Mouse (Mus musculus) mesoderm, embryonic 11.5 days (tissue): ENCODE measurements around the gene Ero1l.

Source experiments
- DNase-seq: peaks from one replicate; pipeline ENCODE4 v3.0.0-alpha.2; 2012; ENCODE audit warnings: low read depth, low spot score

Gene Ero1l

DNA sequence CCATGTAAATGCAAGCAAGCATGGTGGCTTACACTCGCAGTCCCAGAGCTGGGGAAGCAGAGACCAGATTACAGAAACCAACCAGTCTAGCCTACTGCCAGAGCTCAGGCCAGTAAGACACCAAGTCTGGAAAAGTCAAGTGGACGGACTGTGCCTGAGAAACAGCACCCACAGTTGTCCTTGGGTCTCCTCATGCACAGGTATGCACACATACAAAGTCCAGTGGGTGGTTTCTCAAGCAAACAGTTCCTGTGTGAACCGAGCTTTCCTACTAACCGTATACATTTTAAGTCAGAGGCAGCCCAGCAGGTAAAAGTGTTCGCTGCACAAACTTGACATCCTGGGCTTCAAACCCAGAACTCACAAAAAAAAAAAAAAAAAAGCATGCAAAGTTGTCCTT lies 12.7 kb downstream of the Ero1l start:
- DNase-seq = no peak

GRCm38 (mm10) chr14:45304389-45304788 lies 14.2 kb downstream of the Ero1l start:
- DNase-seq = no peak

GRCm38 (mm10) chr14:45303939-45304338 lies 14.6 kb downstream of the Ero1l start:
- no peak for DNase-seq

DNA sequence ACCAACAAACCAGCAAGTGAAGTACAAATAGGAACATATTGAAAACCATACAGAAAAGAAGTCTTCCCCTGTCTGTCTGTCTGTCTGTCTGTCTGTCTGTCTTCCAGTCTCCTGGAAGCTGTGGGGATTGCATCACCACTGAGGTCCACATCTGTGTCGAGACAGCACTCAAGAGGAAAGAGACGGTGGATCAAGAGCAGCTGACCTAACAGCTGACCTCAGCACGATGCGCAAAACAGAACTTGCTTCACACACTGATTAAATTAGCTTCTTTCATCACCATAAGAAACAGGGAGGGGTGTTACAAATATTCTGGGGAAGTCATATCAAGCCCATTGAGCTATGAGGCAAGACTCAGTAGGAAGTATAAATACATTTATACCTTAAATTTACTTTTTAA lies 27.0 kb downstream of the Ero1l start:
- DNase-seq = no peak

DNA sequence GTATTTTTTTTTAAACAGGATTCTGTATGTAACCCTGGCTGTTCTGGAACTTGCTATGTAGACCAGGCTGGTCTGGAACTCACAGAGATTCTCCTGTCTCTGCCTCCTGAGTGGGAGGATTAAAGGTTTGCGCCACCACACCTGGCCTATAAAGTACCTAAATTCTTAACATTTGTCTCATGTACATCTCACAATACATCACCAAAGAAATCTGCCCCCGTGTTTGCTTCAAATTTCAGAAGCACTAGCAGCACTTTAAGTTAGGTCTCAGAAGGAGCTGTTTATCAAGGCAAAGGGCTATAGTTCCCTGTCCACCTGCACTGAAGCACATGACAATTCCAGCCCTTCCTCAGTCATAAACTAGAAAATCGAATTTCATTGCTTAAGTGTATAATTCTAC lies 36.5 kb downstream of the Ero1l start:
- no peak for DNase-seq

DNA sequence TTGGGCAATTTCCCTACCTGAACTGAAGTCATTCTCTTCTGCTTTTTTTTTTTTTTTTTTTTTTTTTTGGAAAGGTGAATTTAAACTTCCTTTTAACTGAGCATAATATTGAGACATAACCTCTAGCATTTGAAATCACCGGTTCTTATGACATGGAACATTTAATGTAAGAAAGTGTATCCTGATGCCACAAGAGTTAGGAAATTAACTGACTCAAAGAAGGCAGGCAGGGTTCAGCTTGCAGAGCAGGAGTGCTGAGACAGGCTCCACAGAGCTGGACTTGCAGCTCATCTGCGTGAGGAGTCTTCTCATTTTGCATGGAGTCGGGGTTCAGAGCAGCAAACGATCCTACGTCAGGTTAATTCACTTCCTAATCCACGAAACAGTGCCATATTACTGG lies 42.8 kb downstream of the Ero1l start:
- no peak for DNase-seq

DNA sequence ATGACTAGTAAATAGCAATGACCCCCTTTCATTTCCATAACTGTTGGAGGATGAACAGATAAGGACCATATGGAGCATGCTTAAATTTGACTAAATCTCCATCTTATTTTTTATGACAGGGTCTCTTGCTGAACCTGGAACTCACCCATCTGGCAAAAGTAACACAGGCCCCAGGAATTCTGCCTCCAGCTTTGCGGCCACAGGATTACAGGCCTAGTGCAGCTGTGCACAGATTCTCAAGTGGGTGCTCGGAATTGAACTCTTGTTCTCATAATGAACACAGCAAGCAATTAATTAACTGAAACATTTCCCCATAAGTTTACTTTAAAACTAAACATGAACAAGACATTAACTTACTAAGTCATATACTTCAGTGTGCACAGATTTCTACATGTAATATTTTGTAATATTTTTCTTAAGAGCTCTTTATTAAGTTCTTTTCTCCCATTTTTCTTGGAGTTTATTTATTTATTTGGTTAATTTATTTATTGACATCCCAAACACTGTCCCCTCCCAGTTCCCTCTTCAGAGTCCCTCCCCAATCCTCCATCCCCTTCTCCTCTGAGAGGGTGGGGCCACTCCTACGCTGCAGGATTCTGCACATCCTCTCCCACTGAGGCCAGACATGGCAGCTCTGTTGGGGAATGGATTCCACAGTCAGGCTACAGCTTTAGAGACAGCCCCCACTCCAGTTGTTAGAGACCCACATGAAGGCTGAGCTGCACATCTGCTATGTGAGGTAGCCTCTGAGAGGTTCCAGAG lies 54.6 kb downstream of the Ero1l start:
- DNase-seq = no peak

- no peak for DNase-seq
These were observed 67.0 kb downstream of the Ero1l start for GRCm38 (mm10) chr14:45251548-45252076.

GRCm38 (mm10) chr14:45241613-45242012 lies 77.0 kb downstream of the Ero1l start:
- DNase-seq = peak; percentile 4

- DNase-seq = no peak
These were observed 79.5 kb downstream of the Ero1l start for GRCm38 (mm10) chr14:45239042-45239441.
